Mouse (Mus musculus) neural tube, embryonic 12.5 days (tissue): ENCODE measurements around the gene S1pr5. TPM values are rescaled to one million over a fixed set of nuclear protein-coding genes. Genes with fewer than 3 reads are reported as not detected.
A peak's percentile ranks its signal among the peaks of the same experiment; 100 is the strongest.
"Not testable (repeated sequence)": the region's sequence is repeated elsewhere in the genome, so short reads cannot be mapped to it uniquely, and the experiment has no call there.

Experiments
- ATAC-seq: fragments of 200-750 bp; cut with Nextera tagmentation; 2 replicates; pipeline ENCODE4 v1.8.0; 2017; ENCODE audit warnings: low read depth, mild to moderate bottlenecking, moderate TSS enrichment, moderate library complexity; ENCODE audit not compliant: low FRiP score
- H3K27ac ChIP-seq: fragments of 300-500 bp; sonication (generic); 2 replicates; pipeline ENCODE4 v1.5.1; 2016
- H3K27me3 ChIP-seq: fragments of 300-500 bp; sonication (generic); replicated peaks from 2 replicates; pipeline ENCODE4 v1.6.1; 2016; ENCODE audit warnings: mild to moderate bottlenecking
- H3K36me3 ChIP-seq: fragments of 300-500 bp; sonication (generic); 2 replicates; pipeline ENCODE4 v1.6.1; 2016; ENCODE audit warnings: mild to moderate bottlenecking
- H3K4me1 ChIP-seq: fragments of 300-500 bp; sonication (generic); 2 replicates; pipeline ENCODE4 v1.6.1; 2016
- H3K4me2 ChIP-seq: fragments of 300-500 bp; sonication (generic); replicated peaks from 2 replicates; pipeline ENCODE4 v1.6.1; 2016; ENCODE audit warnings: mild to moderate bottlenecking
- H3K4me3 ChIP-seq: fragments of 300-500 bp; sonication (generic); 2 replicates; pipeline ENCODE4 v1.5.1; 2016
- H3K9ac ChIP-seq: fragments of 300-500 bp; sonication (generic); 2 replicates; pipeline ENCODE4 v1.6.1; 2016; ENCODE audit warnings: mild to moderate bottlenecking
- H3K9me3 ChIP-seq: fragments of 300-500 bp; sonication (generic); 2 replicates; pipeline ENCODE4 v1.6.1; 2016; ENCODE audit warnings: mild to moderate bottlenecking
- WGBS: fragments of 180-500 bp; shearing (Covaris S2); methylation state at CpG from one replicate; pipeline ENCODE4 v1.1.7; 2016; 5-methylcytosine and 5-hydroxymethylcytosine counted together
- polyA plus RNA-seq: library from polyadenylated mRNA; unstranded; fragments of >200 nt; fragmentation: Nextera tagmentation; extraction: Ambion mirVana; gene quantifications from 2 replicates; pipeline ENCODE4 v1.2.1, GENCODE M21; 2016

The S1pr5 gene
- polyA plus RNA-seq, 1 experiment from 2014 or later: 2.0 TPM

DNA sequence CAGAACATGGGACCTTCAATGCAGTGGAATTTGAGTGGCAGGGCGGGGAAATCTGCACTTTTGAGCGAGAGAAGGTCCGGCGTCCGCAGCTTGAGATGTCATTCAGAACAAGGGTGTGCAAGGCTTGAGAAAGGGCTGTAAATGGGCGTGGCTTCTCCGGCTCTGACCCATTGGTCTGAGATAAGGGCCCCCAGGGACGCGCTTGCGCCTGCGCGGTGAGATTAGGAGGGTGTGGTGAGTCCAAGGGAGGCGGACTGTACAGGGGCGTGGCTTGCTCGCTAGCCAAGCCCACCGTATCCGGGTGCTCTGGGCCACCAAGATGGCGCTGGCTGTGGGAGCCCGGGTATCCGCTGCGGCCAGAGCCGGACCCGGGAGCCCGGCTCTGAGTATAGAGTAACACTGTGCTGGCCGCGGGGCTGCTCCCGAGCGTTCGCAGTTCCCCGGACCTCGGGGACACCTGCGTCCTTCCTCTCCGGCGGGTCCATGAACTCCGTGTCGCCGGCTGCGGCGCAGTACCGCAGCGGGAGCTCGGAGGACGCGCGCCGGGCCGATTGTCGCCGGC, 16.8 kb upstream of the S1pr5 start, which contains the start of gene Atg4d:
Gene Atg4d, plus strand, starts transcription at position 294 of the 562 bp plus-strand sequence.
- Histone ChIP-seq H3K4me1 (peaks cover 21% of the 10 kb centered on the region), H3K4me2 (peak within 1 kb of the TSS; percentile 88), H3K9ac (peak within 1 kb of the TSS; percentile 81), H3K9me3 (no peaks in the 10 kb centered on the region), H3K27me3 (no peaks in the 10 kb centered on the region), H3K4me3 (peak within 1 kb of the TSS; percentile 80), H3K27ac (0 out of 2 replicates have a peak within 1 kb of the TSS, but pooled peaks have one; percentile 26), H3K36me3 (peaks cover 20% of the 10 kb centered on the region)
- peak; percentile 98 for ATAC-seq
- under 1% methylated on average over 49 of the region's 49 CpGs for WGBS

DNA sequence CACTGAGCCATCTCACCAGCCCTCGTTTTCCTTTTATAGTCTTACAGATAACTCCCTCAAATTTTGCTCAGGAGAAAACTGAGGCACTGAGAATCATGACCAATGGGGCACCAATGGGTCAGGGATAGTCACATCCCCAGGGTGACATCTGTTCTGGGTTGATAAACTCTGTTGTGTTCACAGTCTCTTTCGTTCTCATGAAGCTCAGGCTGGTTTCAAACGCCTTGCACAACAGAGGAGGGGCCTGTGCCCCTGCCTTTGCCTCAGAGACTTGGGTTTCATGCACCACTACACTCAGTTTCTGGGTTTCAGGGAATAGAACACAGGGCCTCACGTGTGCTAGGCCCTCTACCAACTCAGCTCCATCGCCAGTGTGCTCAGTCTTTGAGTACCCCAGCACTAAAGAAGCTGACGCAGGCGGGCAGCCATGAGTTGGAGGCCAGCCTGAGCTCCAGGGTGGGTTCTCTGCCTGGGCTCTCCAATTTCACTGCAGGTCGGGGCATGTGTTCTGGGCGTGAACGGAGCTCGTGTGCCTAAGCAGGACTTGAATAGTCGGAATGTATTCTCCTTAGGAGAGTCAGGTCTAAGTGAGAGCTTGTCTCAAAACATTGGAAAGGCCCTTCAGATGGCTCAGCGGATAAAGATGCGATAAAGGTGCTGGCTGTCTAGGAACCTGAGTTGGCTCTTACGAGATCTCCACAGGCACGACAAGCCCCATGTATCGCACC, 16.2 kb upstream of the S1pr5 start:
- peak; percentile 21 for ATAC-seq
- H3K9ac ChIP-seq: no peak overlapping the region
- H3K4me1 ChIP-seq: peaks cover 21% of the 10 kb centered on the region
- peak overlapping the region; percentile 88 for H3K4me2 ChIP-seq
- WGBS: 15% methylated on average over 17 of the region's 17 CpGs
- peaks cover 14% of the 10 kb centered on the region for H3K36me3 ChIP-seq
- H3K27ac ChIP-seq: 0 out of 2 replicates have a peak overlapping the region, but pooled peaks have one; percentile 26
- no peaks in the 10 kb centered on the region for H3K27me3 ChIP-seq
- peak overlapping the region; percentile 80 for H3K4me3 ChIP-seq
- no peaks in the 10 kb centered on the region for H3K9me3 ChIP-seq

DNA sequence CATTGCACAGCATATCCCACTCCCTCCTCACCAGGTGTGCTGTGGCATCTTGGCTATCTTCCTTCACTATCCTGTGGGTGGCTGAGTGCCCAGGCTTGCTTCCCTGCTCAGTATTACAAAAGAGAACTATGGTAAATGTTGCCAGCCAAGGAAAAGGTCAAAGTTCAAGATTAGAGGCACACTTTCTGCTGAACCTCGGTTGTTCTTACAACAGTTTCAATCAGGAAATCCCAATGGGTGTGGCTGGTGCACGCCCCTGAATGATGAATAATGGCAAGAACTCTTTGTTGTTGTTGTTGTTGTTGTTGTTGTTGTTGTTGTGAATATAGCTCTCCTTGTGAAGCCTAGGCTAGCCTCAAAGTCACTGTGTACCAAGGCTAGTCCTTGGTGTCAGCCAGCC, 13.6 kb upstream of the S1pr5 start:
- Histone ChIP-seq H3K9ac (no peak overlapping the region), H3K9me3 (no peaks in the 10 kb centered on the region), H3K27ac (no peak overlapping the region), H3K4me2 (no peak overlapping the region), H3K27me3 (no peaks in the 10 kb centered on the region), H3K36me3 (no peaks in the 10 kb centered on the region), H3K4me1 (peaks cover 17% of the 10 kb centered on the region), H3K4me3 (no peak overlapping the region)
- 55% methylated on average over 2 of the region's 2 CpGs for WGBS
- no peak for ATAC-seq

DNA sequence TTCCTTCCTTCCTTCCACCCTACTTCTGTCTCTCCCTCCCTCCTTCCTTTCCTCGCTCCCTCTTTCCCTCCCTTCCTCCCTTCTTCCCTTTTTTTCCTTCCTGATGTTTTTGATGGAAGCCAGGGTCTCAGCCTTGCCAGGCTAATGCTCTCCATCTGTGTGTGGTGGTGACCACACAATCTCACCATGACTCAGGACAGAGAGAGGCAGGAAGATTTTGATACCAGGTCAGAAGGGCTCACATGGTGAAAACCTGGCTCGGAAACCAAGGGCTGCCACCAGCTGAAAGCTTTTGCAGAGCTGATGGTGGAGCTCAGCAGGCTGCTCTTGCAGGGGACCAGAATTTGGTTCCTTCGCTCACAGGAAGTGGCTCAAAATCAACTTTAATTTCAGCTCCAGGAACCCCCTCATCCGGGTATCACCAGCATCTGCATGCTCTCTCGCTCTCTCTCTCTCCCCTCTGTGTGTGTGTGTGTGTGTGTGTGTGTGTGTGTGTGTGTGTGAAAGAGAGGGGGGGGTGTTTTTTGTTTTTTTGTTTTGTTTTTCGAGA, 12.3 kb upstream of the S1pr5 start:
- Histone ChIP-seq H3K27me3 (no peaks in the 10 kb centered on the region), H3K36me3 (no peaks in the 10 kb centered on the region), H3K4me2 (no peak overlapping the region), H3K4me3 (no peak overlapping the region), H3K4me1 (peaks cover 5% of the 10 kb centered on the region; the same call in 1 of the 2 replicates), H3K9me3 (no peaks in the 10 kb centered on the region), H3K27ac (no peak overlapping the region), H3K9ac (no peak overlapping the region)
- ATAC-seq: no peak
- 83% methylated on average over 6 of the region's 6 CpGs for WGBS

DNA sequence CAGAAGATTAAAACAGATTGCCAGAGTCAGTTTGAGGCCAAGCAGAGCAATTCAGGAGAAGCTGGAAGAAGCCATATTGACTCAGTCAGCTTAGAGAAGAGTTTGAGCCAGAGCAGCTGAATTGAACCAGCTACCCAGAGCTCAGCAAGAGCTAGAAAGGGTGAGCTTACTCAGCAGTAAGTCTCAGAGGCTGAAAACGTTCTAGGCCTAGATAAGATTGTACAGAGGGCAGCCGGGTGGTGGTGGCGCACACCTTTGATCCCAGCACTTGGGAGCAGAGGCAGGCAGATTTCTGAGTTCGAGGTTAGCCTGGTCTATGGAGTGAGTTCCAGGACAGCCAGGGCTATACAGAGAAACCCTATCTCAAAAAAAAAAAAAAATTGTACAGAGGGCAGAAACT, 8.1 kb upstream of the S1pr5 start:
- ATAC-seq, H3K9ac ChIP-seq, H3K4me1 ChIP-seq, H3K36me3 ChIP-seq, H3K9me3 ChIP-seq, H3K27ac ChIP-seq, H3K27me3 ChIP-seq, H3K4me2 ChIP-seq, H3K4me3 ChIP-seq: not testable (repeated sequence)
- 76% methylated on average over 4 of the region's 4 CpGs for WGBS

DNA sequence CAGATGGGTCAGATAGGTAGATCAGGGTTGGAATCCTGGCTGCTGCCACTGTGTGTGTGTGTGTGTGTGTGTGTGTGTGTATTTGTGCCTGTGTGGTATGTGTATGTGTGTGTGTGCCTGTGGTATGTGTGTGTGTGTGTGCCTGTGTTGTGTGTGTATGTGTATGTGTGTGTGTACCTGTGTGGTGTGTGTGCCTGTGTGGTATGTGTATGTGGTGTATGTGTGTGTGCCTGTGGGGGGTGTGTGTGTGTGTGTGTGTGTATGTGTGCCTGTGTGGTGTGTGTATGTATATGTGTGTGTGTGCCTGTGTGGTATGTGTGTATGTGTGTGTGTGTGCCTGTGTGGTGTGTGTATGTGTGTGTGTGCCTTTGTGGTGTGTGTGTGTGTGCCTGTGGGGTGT, 6.4 kb upstream of the S1pr5 start:
- H3K27ac ChIP-seq: no peak overlapping the region

DNA sequence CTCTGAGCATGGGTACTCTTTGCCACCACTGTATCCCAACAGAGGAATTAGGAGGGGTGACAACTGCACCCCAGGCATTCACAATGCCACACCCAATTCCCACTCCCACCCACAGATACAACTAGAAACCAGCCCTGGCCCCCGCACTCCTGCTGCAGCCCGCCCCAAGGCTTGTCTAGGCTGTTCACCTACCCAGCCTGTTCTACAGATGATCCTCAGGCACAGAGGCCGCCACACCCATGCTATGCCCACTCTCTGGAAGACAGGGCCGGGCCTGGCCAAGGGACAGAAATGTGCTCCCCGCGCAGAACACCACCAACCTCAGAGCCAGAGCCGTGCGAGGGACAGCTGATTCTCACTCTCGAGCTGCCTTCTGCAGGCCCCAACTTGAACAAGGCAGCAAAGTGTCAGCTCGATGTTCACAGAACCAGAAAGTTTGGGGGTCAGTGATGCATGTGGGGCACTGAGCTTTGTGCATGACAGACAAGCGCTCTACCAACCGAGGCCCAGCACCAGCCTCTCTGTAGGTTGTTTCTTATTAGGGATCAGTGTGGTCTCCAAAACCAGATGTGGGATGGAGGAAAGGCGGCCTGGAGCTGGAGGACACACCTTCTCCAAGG, 3.0 kb upstream of the S1pr5 start:
- H3K4me2 ChIP-seq: no peak overlapping the region
- H3K4me1 ChIP-seq: peaks cover 10% of the 10 kb centered on the region
- H3K9ac ChIP-seq: no peak overlapping the region
- H3K4me3 ChIP-seq: no peak overlapping the region
- no peaks in the 10 kb centered on the region for H3K36me3 ChIP-seq
- 70% methylated on average over 13 of the region's 13 CpGs for WGBS
- H3K27me3 ChIP-seq: peaks cover 49% of the 10 kb centered on the region
- no peak overlapping the region for H3K27ac ChIP-seq
- no peak for ATAC-seq
- H3K9me3 ChIP-seq: no peaks in the 10 kb centered on the region

More for the DNA sequence above, 6.4 kb upstream of the S1pr5 start:
- Histone ChIP-seq H3K4me2 (no peak overlapping the region), H3K4me3 (no peak overlapping the region), H3K9me3 (no peaks in the 10 kb centered on the region), H3K9ac (no peak overlapping the region), H3K4me1 (peaks cover 2% of the 10 kb centered on the region; the same call in 1 of the 2 replicates), H3K27me3 (peaks cover 17% of the 10 kb centered on the region), H3K36me3 (no peaks in the 10 kb centered on the region)
- no peak for ATAC-seq

DNA sequence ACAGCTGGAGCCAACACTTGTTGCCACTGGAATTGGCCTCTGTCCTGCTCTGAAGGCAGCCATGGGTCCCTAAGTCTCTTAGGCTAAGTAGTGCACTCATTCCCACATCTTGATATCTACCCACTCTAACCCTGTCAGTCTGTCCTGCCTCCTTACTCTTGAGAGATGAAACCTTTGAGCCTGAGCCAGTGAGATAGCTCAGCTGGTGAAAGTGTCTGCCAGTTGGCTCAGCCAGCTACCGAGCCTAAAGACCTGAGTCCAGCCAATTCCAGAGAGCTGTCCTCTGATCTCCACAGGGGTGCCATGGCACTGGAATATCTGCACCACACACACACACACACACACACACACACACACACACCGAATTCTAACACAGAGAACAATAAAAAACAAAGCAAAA, 2.3 kb upstream of the S1pr5 start:
- no peak overlapping the region for H3K27ac ChIP-seq
- 55% methylated on average over 2 of the region's 2 CpGs for WGBS
- H3K4me1 ChIP-seq: peaks cover 10% of the 10 kb centered on the region
- no peaks in the 10 kb centered on the region for H3K36me3 ChIP-seq
- no peak overlapping the region for H3K9ac ChIP-seq
- H3K27me3 ChIP-seq: peaks cover 56% of the 10 kb centered on the region
- no peak overlapping the region for H3K4me3 ChIP-seq
- ATAC-seq: no peak
- no peak overlapping the region for H3K4me2 ChIP-seq
- H3K9me3 ChIP-seq: no peaks in the 10 kb centered on the region

DNA sequence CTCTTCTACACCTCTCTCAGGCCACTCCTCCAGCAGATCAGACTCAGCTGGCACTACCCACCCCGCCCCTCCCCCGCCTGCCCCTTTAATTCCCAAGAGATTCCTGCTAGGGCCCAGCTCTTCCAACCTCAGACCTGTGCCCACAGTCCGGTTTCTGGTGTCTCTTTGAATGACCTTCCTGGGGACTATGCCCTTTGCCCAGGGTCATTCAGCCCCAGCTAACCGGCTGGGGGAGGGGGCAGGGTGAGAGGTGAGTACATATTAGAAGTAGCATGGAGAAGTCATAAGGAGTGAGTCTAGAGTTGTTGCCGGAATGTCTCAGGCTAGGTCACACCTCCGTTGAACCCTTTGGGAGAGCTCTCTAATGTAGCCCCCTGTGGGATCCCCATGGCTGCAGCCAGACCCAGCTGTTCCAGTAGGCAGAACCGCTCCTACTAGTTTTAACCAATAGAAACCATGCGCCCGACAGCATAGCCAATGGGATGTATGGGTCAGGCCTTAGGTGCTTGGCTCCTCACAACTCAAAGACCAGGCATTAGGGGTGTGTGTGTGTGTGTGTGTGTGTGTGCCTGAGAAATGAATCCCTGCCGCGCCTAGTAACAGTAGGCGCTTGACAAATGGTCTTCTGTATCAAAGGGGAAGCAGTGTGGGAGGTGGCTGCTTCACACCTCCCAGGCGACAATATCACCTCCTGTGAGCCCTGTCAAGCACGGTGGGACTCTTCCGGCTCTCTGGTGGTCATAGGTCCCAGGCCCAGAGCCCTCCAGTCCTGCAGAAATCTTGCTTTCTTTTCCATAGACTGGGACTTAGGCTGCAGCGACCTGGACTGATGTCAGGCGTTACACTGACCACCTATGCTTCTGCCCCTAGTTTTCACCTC, 1.6 kb upstream of the S1pr5 start:
- 34% methylated on average over 17 of the region's 17 CpGs for WGBS
- peaks cover 12% of the 10 kb centered on the region for H3K4me1 ChIP-seq
- no peak overlapping the region for H3K9ac ChIP-seq
- ATAC-seq: no peak
- H3K36me3 ChIP-seq: no peaks in the 10 kb centered on the region
- H3K27me3 ChIP-seq: peaks cover 62% of the 10 kb centered on the region
- H3K9me3 ChIP-seq: no peaks in the 10 kb centered on the region
- H3K4me2 ChIP-seq: 0 out of 2 replicates have a peak overlapping the region, but pooled peaks have one; percentile 2
- H3K4me3 ChIP-seq: no peak overlapping the region
- no peak overlapping the region for H3K27ac ChIP-seq

DNA sequence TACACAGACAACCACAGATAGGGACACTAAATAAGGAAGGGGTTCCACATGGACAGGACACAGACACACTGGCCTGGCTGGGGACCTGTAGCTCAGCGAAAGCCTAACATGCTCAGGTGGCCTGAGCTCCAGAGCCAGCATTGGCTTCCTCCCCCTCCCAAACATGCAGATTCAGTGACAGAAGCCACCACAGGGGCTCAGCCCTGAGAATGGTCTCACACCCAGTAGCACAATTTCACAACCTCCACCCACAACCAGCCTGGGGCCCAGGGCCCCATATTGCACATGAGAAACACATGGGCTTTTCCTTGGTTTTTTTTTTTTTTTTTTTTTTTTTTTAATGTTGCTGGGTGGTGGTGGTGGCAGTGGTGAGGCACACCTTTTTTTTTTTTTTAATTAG, 1.9 kb downstream of the S1pr5 start:
- H3K4me3 ChIP-seq: no peak overlapping the region
- 63% methylated on average over 1 of the region's 1 CpGs for WGBS
- no peak overlapping the region for H3K27ac ChIP-seq
- H3K9ac ChIP-seq: no peak overlapping the region
- no peak overlapping the region for H3K4me2 ChIP-seq
- no peaks in the 10 kb centered on the region for H3K36me3 ChIP-seq
- H3K9me3 ChIP-seq: no peaks in the 10 kb centered on the region
- H3K4me1 ChIP-seq: peaks cover 24% of the 10 kb centered on the region
- H3K27me3 ChIP-seq: peaks cover 93% of the 10 kb centered on the region
- no peak for ATAC-seq

DNA sequence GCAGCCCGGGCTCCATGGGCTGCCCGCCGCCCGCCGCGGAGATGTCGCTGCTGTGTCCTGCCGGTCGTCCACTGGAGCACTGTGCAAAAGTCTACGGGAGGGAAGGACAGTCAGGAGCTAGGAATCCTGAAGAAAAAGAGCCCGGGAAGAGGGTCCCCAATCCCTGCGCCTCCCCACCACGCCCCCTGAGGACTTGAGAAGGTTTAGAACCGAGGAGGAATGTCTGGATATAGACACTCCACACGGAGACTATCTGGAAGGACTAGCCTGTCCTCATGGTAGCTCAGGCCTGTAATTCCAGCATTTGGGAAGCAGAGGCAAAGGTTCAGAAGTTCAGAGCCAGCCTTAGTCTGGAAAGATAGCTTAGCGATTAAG, 3.1 kb downstream of the S1pr5 start:
- H3K4me3 ChIP-seq: peak overlapping the region; percentile 42
- no peaks in the 10 kb centered on the region for H3K9me3 ChIP-seq
- peaks cover 24% of the 10 kb centered on the region for H3K4me1 ChIP-seq
- peak overlapping the region; percentile 57; the same call in 1 of the 2 replicates for H3K9ac ChIP-seq
- H3K36me3 ChIP-seq: no peaks in the 10 kb centered on the region
- ATAC-seq: peak; percentile 7; the same call in 1 of the 2 replicates
- 2% methylated on average over 16 of the region's 16 CpGs for WGBS
- H3K27me3 ChIP-seq: peaks cover 81% of the 10 kb centered on the region
- no peak overlapping the region for H3K27ac ChIP-seq
- peak overlapping the region; percentile 80 for H3K4me2 ChIP-seq
